Mouse (Mus musculus) neural tube, embryonic 12.5 days (tissue): ENCODE measurements at regions not wholly inside any gene's neighbourhood (a gene's known extent, or its start where the extent isn't known, plus 50 kb on each side); places are given as distances from the start of the nearest gene placed in this dataset.

Source experiments
- ATAC-seq: fragments of 200-750 bp; cut with Nextera tagmentation; 2 replicates; pipeline ENCODE4 v1.8.0; 2017; ENCODE audit warnings: low read depth, mild to moderate bottlenecking, moderate TSS enrichment, moderate library complexity; ENCODE audit not compliant: low FRiP score
- H3K27ac ChIP-seq: fragments of 300-500 bp; sonication (generic); 2 replicates; pipeline ENCODE4 v1.5.1; 2016
- H3K27me3 ChIP-seq: fragments of 300-500 bp; sonication (generic); replicated peaks from 2 replicates; pipeline ENCODE4 v1.6.1; 2016; ENCODE audit warnings: mild to moderate bottlenecking
- H3K36me3 ChIP-seq: fragments of 300-500 bp; sonication (generic); 2 replicates; pipeline ENCODE4 v1.6.1; 2016; ENCODE audit warnings: mild to moderate bottlenecking
- H3K4me1 ChIP-seq: fragments of 300-500 bp; sonication (generic); 2 replicates; pipeline ENCODE4 v1.6.1; 2016
- H3K4me2 ChIP-seq: fragments of 300-500 bp; sonication (generic); replicated peaks from 2 replicates; pipeline ENCODE4 v1.6.1; 2016; ENCODE audit warnings: mild to moderate bottlenecking
- H3K4me3 ChIP-seq: fragments of 300-500 bp; sonication (generic); 2 replicates; pipeline ENCODE4 v1.5.1; 2016
- H3K9ac ChIP-seq: fragments of 300-500 bp; sonication (generic); 2 replicates; pipeline ENCODE4 v1.6.1; 2016; ENCODE audit warnings: mild to moderate bottlenecking
- H3K9me3 ChIP-seq: fragments of 300-500 bp; sonication (generic); 2 replicates; pipeline ENCODE4 v1.6.1; 2016; ENCODE audit warnings: mild to moderate bottlenecking
- WGBS: fragments of 180-500 bp; shearing (Covaris S2); methylation state at CpG from one replicate; pipeline ENCODE4 v1.1.7; 2016; 5-methylcytosine and 5-hydroxymethylcytosine counted together

DNA sequence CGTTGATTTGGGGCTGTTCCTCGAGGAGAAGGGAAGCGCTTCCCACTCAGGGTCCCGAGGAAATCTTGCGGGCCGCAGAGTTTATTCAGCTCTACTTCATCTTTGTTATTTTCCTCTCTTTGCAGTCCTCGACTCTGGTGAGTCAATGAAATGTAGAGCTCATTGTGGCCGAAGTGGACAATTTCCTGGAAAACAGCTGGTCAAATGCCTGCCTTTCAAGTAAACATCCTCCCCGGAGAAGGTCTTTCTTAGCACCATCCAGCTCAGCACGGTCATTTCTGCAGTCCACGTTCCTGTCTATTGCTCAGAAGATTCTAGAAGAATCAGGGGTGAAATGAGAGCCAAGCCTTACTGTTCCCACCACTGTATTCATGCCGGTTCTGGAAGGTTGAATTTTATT, 133.0 kb downstream of the Bcas1 start:
- no peak for ATAC-seq
- Histone ChIP-seq H3K36me3 (no peaks in the 10 kb centered on the region), H3K4me2 (no peak overlapping the region), H3K9ac (no peak overlapping the region), H3K27ac (no peak overlapping the region), H3K9me3 (no peaks in the 10 kb centered on the region), H3K27me3 (0 out of 2 replicates have a peak, but pooled peaks cover 5% of the 10 kb centered on the region), H3K4me3 (no peak overlapping the region), H3K4me1 (no peaks in the 10 kb centered on the region)
- 81% methylated on average over 12 of the region's 12 CpGs for WGBS

DNA sequence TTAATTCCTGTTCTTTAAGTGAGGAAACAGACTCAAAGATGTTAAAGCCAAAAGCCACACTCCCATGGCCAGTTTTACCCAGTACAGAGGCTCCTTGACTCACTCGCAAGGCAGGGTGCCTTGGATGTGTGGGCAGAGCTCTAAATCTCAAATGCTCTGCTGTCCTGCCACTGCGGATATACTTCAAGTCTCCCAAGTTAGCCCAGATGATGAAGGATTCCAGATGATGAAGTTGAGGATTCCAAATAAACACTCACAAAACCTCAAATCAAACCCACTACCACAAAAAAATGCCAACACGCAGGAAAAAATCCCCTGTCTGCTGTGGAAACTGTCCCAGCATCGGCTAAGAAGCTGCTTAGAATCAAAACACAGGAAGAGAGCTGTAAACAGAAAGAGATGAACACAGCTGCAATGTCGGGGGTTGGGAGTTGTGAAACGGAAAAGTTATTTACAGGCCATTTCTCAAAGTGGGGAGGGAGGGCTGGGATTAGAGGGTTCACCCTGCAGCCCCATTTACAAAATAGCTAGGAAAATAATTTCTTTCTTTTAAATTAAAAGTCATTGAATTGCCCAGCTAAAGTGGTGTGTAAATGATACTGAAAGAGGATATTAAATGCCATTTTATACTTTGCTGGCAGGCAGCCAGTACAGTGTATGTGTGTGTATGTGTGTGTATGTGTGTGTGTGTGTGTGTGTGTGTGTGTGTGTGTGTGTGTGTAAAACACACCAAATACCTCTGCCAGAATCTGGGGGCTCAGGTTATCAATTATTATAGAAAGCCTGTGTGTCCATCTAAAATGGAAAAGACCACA, 135.6 kb downstream of the Bcas1 start:
- peaks cover 10% of the 10 kb centered on the region for H3K4me1 ChIP-seq
- H3K4me2 ChIP-seq, result no peak overlapping the region
- no peak overlapping the region for H3K9ac ChIP-seq
- no peak overlapping the region for H3K27ac ChIP-seq
- no peak for ATAC-seq
- H3K4me3 ChIP-seq, result no peak overlapping the region
- no peaks in the 10 kb centered on the region for H3K9me3 ChIP-seq
- 0 out of 2 replicates have a peak, but pooled peaks cover 5% of the 10 kb centered on the region for H3K27me3 ChIP-seq
- no peaks in the 10 kb centered on the region for H3K36me3 ChIP-seq
- 41% methylated on average over 6 of the region's 6 CpGs for WGBS

DNA sequence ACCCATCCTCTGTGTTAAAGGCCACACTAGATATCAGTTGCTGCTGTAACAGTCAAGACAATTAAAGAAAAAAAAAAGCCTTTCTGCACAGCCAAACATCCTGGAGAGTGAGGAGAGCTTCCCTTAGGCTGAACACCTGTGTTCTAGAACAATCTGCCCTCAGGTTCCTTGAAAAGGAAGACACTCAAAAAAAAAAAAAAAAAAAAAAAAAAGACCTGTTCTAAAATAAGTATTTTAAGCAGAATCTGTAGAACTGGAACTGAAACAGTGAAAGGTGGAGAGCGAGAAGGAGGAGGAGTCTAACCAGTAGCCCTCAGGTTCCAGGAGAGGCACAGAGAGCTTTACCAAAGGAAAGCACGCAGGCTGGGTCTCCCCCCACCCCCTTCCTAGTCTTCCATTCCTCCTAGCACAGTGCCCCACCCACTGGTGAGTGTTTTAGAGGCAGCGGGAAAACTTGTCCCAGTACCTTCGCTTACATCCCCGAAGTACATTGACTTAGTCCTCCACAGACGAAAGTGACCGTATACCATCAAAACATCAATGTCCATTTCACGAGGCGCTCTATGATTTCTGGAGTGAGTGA, 138.2 kb downstream of the Bcas1 start:
- H3K4me2 ChIP-seq, result no peak overlapping the region
- H3K36me3 ChIP-seq, result no peaks in the 10 kb centered on the region
- H3K27ac ChIP-seq, result no peak overlapping the region
- no peak overlapping the region for H3K4me3 ChIP-seq
- H3K9ac ChIP-seq, result no peak overlapping the region
- 0 out of 2 replicates have a peak, but pooled peaks cover 5% of the 10 kb centered on the region for H3K27me3 ChIP-seq
- WGBS, result 83% methylated on average over 9 of the region's 9 CpGs
- ATAC-seq, result no peak
- H3K9me3 ChIP-seq, result no peaks in the 10 kb centered on the region
- H3K4me1 ChIP-seq, result peaks cover 15% of the 10 kb centered on the region

DNA sequence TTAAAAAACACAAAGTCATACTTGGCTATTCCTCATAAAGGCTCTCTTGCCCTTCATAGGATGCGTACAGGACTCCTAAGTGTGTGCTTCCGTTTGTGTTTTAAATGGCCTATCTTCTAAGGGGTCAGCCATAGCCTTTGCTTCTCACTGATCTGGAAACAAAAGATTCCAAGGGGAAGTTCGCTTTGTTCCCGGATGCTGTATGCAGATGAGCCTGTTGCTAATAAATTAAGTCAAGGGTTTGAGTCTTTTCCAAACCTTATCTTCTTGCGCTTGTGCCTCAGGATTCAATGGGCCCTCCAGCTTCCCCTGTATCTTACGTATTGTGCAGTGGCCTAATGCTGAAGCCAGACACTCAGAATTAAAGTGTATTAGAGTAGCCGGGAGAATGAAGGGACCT, 138.9 kb downstream of the Bcas1 start:
- Histone ChIP-seq H3K36me3 (no peaks in the 10 kb centered on the region), H3K4me3 (no peak overlapping the region), H3K9ac (no peak overlapping the region), H3K27ac (no peak overlapping the region), H3K27me3 (0 out of 2 replicates have a peak, but pooled peaks cover 5% of the 10 kb centered on the region), H3K4me2 (no peak overlapping the region), H3K9me3 (no peaks in the 10 kb centered on the region), H3K4me1 (peaks cover 15% of the 10 kb centered on the region)
- no peak for ATAC-seq
- WGBS, result 47% methylated on average over 7 of the region's 7 CpGs

DNA sequence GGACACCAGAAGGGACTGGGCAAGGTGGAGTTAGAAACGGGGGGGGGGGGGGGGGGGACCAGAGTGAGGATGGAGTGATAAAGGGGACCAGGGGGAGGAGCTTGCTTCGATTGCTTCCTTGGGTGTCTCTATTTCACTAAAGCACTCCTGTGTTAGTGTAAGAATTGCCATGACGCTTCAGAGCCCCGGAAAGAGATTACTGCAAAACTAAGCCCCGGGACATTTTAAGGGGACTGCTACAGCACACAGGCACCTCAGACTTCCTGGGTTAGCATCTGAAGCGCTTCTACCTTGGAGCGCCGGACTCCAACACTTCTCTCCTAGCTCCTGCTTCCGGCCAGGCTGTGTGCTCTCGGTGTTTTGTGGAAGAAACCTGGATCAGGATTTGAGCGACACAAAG, 139.4 kb downstream of the Bcas1 start:
- no peak overlapping the region for H3K4me3 ChIP-seq
- no peak overlapping the region for H3K9ac ChIP-seq
- WGBS, result 9% methylated on average over 11 of the region's 11 CpGs
- H3K27me3 ChIP-seq, result 0 out of 2 replicates have a peak, but pooled peaks cover 5% of the 10 kb centered on the region
- no peaks in the 10 kb centered on the region for H3K36me3 ChIP-seq
- peak overlapping the region; percentile 52 for H3K4me2 ChIP-seq
- ATAC-seq, result no peak
- no peak overlapping the region for H3K27ac ChIP-seq
- peaks cover 15% of the 10 kb centered on the region for H3K4me1 ChIP-seq
- H3K9me3 ChIP-seq, result no peaks in the 10 kb centered on the region

DNA sequence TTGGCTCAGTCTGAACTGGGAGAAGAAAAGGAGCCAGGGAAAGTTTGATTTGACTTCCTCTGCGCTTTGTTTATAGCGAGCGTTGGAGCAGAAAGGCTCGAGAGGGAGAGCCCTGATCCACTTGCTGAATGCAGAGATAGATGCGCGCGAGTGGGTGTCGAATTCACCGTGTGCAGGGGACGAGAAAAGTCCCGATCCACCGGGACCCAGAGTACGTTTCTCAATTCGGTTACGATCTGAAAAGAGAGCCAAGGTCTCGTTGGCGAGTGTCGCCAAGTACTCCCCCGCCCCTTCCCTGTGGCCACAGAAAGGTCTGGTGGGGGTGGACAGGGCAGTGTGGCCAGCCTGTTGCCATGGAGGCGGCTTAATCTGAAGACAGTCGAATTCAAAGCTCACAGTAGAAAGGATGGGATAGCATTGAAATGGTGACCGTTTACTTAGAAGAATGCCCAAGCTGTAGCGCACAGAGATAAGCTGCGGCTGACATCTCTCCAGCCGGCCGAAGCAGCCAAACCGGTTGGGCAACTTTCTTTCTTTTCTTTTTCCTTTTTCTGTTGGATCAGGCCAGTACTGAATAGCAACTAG, 139.5 kb upstream of the Zfp217 start:
- Histone ChIP-seq H3K4me1 (peaks cover 15% of the 10 kb centered on the region), H3K36me3 (no peaks in the 10 kb centered on the region), H3K4me2 (peak overlapping the region; percentile 67), H3K4me3 (peak overlapping the region; percentile 30), H3K27me3 (0 out of 2 replicates have a peak, but pooled peaks cover 5% of the 10 kb centered on the region), H3K9me3 (no peaks in the 10 kb centered on the region), H3K9ac (peak overlapping the region; percentile 29; the same call in 1 of the 2 replicates), H3K27ac (no peak overlapping the region)
- under 1% methylated on average over 27 of the region's 27 CpGs for WGBS
- no peak for ATAC-seq

DNA sequence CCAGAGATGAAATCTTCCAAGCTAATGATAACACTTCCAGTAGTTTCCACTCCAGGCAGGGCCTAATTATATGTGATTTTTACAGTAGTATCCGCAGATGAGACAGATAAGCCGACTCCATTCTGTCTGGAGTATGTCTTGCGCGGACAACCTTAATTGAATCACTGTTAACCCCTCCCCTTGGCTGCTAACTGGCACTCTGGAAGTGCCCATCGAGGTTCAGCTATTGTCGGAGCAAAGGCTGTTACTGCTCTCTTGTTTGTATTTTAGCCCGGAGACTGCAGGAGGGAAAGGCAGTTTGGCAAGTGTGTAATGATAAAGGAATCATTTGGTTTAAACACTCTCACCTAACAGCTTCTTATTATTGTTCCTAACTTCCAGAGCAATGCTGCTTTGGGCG, 138.9 kb upstream of the Zfp217 start:
- ATAC-seq, result no peak
- no peaks in the 10 kb centered on the region for H3K36me3 ChIP-seq
- no peaks in the 10 kb centered on the region for H3K9me3 ChIP-seq
- H3K4me3 ChIP-seq, result no peak overlapping the region
- 5% methylated on average over 8 of the region's 8 CpGs for WGBS
- H3K4me1 ChIP-seq, result peaks cover 15% of the 10 kb centered on the region
- no peak overlapping the region for H3K27ac ChIP-seq
- 0 out of 2 replicates have a peak, but pooled peaks cover 5% of the 10 kb centered on the region for H3K27me3 ChIP-seq
- peak overlapping the region; percentile 67 for H3K4me2 ChIP-seq
- 0 out of 2 replicates have a peak overlapping the region, but pooled peaks have one; percentile 29 for H3K9ac ChIP-seq

DNA sequence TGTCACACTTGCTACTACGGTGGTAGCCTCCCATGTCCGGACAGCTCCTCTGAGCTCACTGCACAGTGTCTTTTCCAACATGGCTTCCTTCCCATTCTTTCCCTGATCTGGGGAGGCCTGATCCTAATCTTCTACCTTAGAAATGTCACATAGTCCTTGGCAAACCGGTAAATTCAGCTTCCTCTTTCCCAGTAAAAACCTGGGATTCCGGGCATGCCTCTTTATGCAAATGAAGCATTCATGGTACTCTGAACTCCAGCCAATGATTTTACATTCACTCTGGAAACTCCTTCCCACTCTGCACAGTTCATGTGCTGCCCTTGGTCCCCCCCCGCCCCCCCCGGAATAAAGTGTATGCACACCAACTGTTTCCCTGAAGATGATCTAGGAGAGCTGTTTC, 134.6 kb upstream of the Zfp217 start:
- 70% methylated on average over 6 of the region's 6 CpGs for WGBS

DNA sequence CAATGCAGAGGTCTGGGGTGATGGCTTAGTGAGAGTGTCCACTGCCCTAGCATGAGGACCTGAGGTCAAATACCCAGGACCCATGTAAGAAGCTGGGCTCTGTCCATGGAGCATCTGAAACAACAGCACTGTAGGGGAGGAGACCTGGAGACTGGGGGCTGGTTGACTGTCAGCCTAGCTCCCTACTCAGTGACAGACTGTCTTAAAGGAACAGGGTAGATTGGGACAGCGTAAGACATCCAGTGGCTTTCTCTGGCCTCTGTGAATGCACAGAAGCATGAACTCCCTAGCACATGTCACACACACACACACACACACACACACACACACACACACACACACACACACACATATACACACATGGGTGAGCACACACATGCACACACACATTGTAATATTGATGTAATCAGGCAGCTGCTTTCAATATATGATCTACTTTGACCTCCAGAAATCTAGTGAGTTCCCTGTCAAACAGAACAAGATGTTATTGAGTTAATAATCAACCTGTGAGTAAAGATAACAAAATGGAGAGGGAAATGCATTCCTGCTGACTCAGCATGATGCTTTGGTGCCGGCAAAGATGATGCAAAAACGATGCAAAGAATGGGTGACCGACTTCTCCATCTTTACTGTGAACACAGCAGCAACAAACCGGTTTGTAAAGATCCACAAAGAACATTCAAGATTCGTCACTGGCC, 133.6 kb upstream of the Zfp217 start:
- no peaks in the 10 kb centered on the region for H3K36me3 ChIP-seq
- peaks cover 4% of the 10 kb centered on the region; the same call in 1 of the 2 replicates for H3K27me3 ChIP-seq
- ATAC-seq, result no peak
- no peak overlapping the region for H3K4me3 ChIP-seq
- no peak overlapping the region for H3K27ac ChIP-seq
- no peaks in the 10 kb centered on the region for H3K9me3 ChIP-seq
- no peak overlapping the region for H3K4me2 ChIP-seq
- WGBS, result 81% methylated on average over 6 of the region's 6 CpGs
- H3K4me1 ChIP-seq, result no peaks in the 10 kb centered on the region
- no peak overlapping the region for H3K9ac ChIP-seq

More for the DNA sequence above, 134.6 kb upstream of the Zfp217 start:
- Histone ChIP-seq H3K4me2 (no peak overlapping the region), H3K9ac (no peak overlapping the region), H3K36me3 (no peaks in the 10 kb centered on the region), H3K4me3 (no peak overlapping the region), H3K27ac (no peak overlapping the region), H3K9me3 (no peaks in the 10 kb centered on the region), H3K27me3 (peaks cover 4% of the 10 kb centered on the region; the same call in 1 of the 2 replicates), H3K4me1 (peaks cover 6% of the 10 kb centered on the region; the same call in 1 of the 2 replicates)
- no peak for ATAC-seq

DNA sequence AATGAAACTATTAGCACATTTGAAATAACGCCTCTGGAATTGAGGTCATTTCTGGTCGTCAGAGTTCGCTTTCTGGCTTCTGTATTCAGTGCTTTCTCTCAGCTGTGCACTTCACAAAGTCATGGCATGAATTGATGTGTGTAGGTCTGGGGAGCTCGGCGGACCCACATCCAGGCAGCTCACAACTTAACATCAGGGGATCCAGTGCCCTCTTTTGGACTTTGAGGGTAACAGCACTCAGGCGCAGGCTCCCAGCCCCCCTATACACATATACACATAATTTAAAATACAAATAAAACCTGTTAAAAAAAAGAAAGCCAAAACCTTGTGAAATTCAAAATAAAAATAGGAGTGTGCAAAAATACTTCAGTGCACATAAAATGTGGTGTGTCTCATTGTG, 132.8 kb upstream of the Zfp217 start:
- H3K4me2 ChIP-seq, result no peak overlapping the region
- 64% methylated on average over 6 of the region's 6 CpGs for WGBS
- peaks cover 4% of the 10 kb centered on the region; the same call in 1 of the 2 replicates for H3K27me3 ChIP-seq
- H3K9me3 ChIP-seq, result no peaks in the 10 kb centered on the region
- H3K4me1 ChIP-seq, result 0 out of 2 replicates have a peak, but pooled peaks cover under 1% of the 10 kb centered on the region
- no peak for ATAC-seq
- no peaks in the 10 kb centered on the region for H3K36me3 ChIP-seq
- H3K9ac ChIP-seq, result no peak overlapping the region
- H3K27ac ChIP-seq, result no peak overlapping the region
- H3K4me3 ChIP-seq, result no peak overlapping the region

DNA sequence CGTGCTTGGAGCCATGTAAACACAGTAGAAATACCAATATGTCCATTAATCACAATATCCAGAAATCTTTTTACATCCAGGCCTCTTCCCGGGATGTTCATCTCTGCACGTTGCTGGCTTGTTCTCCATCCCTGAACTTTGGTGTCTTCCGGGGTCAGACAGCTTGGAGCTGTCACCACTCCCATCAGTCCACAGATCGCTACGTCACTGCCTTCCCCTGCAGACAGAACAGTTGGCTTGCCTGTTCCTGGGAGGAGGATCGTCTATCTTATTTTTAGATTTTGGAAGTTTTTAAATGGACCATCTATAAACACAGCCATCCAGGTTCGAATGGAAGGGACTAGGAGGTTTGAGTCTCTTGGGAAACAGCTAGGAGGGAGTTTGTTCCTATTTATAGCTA, 130.0 kb upstream of the Zfp217 start:
- Histone ChIP-seq H3K4me1 (0 out of 2 replicates have a peak, but pooled peaks cover 3% of the 10 kb centered on the region), H3K9me3 (no peaks in the 10 kb centered on the region), H3K4me2 (no peak overlapping the region), H3K9ac (no peak overlapping the region), H3K27ac (no peak overlapping the region), H3K36me3 (no peaks in the 10 kb centered on the region), H3K4me3 (no peak overlapping the region), H3K27me3 (peaks cover 4% of the 10 kb centered on the region; the same call in 1 of the 2 replicates)
- ATAC-seq, result no peak
- 78% methylated on average over 8 of the region's 8 CpGs for WGBS
